Mouse (Mus musculus): Measurements from ENCODE around the gene Myo18b.

Myo18b gene

DNA sequence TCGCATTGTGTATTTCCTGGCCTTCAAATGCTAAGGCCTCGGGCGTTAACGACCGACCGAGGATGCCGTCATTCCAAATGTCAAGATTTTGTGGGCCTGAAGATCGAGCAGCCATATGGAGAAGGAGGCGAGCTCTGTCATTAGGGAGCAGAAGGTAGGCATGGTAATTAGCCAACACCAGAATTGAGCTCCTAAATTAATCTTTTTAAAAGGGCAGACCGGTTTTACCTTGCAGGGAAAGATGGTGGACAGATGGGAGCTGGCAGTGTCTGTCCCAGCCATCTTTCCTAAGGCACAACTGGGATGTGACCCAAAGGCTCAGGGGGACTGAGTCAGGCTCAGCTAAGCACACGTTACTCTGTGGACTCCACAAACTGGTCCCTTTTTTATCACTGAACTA is 151.6 kb downstream of the Myo18b start:
- DNase-seq: no peak

DNA sequence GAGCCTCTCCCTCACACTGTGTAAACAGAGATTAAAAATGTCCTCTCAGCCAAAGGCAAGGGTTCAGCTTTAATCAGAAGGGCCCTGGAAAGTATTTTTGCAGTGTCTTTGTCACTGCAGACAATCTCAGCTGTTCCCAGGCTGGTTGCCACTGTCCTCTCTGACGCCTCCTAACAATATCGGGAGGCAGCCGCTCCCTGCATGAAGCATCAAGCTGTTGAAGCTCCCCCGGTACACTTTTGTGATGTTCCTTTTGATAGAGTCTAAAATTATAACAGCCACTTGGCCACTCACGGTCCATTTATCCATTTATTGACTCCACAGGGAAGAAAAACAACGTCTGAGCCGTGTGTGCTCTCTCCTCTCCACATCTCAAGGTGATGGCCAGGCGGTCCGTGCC is 153.0 kb downstream of the Myo18b start:
- DNase-seq: no peak

DNA sequence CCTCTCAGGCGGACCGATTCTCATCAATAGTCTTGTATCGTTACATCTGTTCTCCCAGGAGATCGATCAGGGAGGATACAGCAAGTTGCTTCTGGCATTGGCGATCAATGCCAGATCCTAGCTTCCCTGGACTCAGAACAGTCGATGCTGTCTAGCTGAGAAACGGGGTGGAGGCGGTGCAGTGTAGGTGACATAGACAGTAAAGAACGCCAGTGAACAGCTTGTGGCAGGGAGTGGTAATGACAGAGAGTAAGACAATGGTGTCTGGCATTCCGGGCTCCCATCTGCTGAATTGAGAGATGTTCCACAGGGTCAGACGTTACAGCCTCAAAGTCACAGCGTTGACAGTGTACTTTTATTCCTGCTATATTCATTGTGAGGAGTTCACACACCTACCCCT is 155.5 kb downstream of the Myo18b start:
- DNase-seq: no peak

DNA sequence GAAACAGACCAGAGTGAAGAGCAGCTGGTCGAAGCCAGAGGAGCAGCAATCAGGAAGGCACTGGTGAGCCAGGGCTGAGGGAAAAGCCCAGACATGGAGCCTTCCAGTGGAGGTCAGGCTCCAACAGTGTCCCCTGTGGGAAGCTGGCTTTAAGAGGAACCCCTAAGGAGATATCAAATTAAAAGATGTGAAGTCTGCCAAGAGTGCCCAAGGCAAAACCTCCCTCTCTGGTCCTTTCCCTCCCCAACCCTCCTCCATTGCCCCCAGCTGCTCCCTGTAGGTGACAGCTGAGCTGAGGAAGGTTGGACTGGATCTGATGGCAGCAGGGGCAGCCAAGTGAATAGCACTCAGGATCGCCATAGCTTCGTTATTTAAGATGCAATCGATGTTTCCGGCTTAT is 161.1 kb downstream of the Myo18b start:
- no peak for DNase-seq

DNA sequence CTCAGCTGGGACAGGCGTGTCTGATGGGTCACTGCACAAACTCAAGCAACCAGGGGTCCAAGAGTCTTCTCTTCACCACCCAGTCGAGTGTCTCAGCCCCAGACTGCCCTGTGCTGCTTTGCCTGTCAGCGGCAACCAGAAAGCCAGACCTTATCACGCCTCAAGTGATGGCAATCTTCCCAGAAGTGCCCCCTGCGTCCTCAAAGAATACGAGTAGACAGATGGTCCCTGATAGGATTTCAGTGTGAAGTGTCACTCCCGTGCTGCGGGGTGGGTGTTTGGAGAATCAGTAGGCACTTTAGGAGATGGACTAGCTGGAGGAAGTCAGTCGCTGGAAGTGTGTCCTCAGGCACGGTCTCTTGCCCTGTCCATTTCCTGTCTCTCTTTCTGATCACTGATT is 165.6 kb downstream of the Myo18b start:
- no peak for DNase-seq

DNA sequence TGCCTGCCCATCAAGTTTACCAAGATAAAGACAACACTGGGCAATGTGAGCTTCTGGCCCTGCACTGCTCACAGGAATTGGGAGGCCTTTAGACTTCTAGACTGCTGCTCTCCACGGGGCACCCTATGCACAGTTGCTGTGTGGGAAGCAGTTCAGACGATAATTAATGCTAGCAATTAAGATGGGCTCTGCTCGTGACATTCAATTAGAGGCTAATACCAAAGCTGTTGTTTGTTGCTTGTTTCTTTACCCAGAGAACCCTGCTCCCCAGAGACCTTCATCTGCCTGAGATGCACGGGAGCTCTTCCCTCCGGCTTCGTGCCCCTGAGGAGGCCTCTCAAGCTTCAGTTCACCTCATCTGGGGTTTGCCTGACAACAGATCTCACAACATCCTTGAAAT is 167.7 kb downstream of the Myo18b start:
- no peak for DNase-seq

DNA sequence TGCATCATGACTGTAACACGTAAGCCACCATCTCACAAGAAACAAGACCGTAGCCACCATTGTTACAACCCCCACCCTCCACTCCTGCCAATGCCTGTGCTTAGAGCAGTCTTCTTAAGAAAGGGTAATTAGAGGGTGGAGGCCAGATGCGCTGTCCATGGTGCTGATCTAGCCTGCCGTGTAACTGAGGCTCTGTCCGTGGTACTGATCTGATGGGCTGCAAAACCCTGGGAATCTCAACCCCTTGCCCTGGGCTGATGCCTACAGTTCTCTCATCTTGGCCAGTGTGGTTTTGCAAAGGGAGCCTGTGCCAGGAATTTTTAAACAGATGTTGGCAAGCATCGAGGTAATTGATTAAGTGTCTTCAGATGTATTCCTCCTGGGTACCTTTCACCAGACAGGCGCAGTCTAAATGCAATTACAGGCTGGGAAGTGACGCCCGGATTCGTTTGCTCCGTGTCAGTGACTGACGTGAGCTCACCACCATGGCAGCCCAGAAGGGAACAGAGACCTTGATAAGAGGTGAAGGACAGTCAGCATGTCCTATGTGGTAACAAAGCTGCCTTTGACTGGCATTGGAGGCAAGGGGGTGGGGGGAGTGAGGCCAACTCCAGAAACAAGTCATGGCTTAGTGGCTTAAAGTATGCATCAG is 177.4 kb downstream of the Myo18b start:
- peak; percentile 75 to 85 for DNase-seq

DNA sequence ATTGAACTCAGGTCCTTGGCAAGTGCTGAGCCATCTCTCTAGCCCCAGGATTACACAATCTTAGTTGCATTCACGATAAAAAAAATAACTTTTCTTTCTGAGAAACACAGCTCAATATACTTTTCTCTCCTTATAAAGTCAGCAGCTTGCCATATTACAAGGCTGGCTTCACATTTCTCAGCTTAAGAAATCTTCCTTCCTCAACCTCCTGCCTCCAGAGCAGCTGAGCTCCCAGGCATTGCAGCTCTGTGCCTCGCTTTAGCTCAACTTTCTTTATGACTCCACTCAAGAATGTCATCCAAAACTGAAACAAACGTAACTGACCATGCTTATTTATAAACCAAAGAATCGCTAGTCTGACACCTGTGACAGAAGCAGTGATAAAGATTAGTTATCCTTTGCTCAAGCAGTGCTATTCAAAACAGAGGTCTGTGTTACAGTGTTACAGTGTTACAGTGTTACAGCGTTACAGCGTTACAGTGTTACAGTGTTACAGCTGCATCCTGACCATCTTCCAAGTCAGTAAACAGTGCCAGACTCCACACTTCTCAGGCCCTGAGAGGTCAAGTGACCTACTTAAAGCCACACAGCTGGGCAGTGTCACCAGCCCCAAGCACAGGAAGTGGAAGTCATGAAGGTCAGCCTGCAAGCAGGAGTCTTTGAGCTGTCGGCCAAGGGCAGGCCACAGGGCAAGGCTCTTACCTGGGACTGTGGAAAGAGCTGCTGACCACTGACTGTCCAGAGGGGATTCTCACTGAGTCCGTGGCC is 181.3 kb downstream of the Myo18b start:
- peak; percentile 15 to 75 for DNase-seq

DNA sequence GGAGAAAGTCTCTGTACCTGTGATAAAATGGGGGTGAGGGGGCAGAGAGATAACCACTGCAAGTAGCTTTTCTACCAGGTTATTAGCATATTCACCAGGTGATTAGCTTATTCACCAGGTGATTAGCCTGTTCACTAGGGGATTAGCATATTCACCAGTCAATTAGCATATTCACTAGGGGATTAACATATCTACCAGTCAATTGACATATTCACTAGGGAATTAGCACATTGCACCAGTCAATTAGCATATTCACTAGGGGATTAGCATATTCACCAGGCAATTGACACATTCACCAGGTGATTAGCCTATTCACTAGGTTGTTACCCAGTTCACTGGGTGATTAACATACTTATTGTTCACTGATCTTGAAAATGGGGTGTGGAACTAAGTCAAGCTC is 186.3 kb downstream of the Myo18b start:
- no peak for DNase-seq

DNA sequence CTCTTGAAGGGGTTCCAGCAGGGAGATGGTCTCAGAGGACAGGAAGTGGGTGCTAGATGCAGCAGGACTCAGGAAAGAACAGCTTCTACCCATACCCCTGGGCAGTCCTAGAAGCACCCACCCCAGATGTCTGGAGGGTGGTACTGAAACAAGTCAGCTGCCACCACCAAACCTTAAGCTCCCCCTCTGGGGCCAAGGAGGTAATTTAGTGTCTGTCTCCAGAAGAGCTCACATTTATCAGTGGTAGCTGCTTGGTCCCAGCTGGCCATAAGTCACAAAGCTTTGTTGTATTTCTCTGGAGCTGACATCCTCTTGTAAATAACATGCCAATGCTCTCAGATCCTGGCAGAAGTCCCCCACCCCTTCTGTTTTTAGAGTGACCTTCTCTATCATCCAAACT is 187.7 kb downstream of the Myo18b start:
- DNase-seq: peak; percentile 19 to 82

DNA sequence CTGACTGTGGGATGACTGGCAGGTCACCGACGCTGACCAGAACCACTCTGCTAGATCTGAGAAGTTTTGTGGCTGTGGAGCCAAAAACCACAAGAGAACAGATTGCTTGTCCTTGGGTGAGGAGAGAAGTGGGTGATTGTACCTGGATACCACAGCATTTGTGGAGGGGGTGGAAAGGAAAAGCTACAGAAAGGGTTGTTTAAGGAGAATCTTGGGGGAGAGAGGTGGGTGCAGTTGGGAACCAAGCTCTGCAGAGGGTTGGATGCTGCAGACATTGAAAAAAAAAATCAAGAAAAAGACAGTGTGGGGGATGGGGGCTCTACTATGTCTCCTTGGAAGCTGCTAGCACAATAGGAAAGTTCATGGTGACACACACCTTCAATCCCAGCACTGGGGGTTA is 188.7 kb downstream of the Myo18b start:
- DNase-seq: no peak

DNA sequence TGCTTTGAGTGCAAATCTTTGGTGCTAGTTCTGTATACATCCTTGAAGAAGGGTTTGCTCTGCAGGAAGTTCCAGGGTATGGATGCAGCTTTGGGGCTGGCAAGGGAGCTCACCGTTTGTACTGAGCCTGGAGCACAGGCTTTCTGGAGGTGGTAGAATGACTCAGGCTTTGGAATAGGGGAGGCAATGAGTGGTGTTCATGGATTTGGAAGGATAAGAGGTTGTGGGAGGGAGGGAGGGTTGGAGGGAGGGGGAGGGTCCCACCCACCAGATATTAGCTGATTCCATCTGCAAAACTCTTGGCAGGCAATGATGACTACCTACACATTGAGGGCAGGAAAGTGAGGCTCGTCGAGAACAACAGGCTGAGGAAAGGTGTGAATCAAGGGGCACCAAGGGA is 195.4 kb downstream of the Myo18b start:
- no peak for DNase-seq

DNA sequence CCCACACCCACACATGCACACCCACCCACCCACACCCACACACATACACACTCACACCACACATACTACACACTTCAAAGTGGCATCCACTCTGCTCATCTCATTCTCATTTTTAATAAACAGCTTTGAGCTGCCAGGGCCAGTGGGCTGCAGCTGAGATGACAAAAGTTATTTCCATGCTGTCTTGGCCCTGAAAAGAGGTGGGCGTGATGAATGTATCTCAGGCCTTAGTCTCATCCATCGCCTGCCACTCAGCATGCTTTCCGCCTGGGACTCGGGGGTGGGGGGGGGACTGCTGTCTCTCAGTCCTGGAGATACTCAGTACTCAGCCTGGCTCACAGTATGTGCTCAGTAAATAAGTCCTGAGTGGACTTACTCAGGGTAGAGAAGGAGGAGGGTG is 199.5 kb downstream of the Myo18b start:
- DNase-seq: peak in 1 of 2 experiments; percentile 44

DNA sequence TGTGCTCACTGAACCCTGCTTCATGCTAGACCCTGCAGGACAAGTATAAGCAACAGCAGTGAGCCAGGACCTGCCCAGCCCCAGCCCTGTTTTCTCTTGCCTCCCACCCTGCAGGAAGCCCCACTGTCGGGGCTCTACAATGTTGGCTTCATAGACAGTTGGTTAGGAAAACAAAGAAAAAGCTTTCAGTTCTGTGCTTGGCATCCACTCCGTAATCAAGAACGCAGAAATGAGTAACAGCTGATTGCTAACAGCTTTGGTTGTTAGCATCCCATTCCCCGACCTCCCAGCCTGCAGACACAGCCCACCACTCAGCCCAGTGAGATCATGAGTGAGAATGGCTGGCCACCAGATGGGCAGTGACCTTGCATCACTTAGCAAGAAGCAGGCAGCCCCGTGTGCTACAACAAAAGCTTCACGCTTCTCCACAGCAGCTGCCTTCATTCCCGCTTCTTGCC is 200.9 kb downstream of the Myo18b start:
- peak; percentile 23 to 84 for DNase-seq

DNA sequence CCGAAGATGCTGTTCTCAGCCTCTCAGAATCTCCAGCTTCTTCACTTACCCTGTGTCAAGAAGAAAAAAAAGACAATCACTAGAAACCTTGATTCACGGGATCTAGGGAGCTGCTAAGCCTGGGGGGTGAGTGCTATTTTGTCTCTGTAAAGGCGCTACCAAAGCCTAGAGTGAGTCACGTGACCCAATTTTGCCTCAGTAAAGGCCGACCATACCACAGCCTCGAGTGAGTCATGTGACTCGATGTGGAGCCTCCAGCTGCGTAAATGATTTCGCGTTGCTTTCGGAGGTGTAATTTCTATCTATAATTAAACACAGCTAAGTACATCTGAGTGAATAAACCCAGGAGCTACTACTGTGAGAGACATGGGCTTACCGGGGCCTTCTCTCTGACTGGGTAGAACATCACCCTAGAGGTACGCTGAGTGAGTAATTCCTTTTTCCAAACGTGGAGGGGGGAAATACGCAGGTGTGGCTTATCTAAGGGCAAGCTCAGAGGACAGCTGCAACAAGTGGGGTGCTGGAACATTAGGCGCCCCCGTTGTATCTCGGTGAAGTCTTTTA is 202.8 kb downstream of the Myo18b start:
- no peak for DNase-seq

DNA sequence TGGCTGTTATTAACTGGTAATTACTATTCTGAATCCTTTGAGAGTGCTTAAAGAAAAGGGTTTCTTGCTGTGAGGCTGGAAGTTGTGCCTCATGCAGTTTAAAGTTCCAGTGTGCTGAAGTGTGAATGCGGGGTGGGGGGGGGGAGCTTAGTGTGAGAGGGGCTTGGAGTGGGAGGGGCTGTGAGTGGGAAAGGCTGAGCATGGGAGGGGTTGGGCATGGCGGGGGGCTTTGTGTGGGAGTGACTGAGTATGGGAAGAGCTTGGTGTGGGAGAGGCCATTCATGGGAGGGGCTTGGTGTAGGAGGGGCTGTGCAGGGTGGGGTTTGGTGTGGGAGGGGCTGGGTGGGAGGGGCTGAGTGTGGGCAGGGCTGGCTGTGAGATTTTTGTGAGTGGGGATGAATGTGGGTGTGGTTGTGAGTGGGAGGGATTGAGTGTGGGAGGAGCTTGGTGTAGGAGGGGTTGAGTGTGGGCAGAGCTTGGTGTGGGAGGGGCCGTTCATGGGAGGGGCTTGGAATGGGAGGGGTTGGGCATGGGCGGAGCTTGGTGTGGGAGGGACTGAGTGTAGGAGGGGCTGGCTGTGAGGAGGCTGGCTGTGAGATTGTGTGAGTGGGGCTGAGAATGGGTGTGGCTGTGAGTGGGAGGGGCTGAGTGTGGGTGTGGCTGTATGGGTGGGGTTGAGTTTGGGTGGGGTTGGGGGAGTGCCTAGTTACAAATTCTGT is 208.9 kb downstream of the Myo18b start:
- DNase-seq: no peak

DNA sequence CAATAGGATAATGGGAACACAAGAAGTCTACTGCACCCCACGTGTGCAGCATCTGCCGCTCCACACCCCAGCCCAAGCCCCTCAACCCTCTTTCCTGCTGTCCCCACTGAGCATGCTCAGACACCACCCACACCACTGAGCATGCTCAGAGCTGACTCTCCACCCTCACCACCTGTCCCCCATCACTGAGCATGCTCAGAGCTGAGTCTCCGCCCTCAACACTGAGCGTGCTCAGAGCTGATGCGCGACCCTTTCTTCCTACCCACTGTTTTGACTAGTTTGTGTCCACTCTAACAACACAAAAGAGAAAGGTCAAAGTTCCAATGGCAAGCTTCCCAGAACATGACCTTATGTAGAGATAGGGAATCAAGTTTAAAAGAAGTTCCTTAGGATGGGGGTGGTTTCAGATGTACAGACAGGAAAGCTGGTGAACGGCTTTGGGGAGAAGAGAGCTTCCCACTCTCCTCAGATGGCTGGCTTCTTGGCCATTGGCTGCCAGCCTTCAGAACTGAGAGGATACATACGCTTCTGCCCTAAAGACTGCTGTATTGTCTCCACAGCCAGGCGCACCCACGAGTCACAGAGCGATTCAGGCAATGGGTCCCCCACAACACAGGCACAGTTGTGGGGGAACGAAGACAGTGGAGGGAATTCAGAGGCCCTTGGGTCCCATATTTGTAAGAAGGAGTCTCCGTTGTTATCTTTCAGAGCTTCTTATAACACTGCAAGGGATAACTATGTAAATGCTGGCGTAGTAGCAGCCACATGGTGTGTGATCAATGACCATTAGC is 209.7 kb downstream of the Myo18b start:
- DNase-seq: no peak

DNA sequence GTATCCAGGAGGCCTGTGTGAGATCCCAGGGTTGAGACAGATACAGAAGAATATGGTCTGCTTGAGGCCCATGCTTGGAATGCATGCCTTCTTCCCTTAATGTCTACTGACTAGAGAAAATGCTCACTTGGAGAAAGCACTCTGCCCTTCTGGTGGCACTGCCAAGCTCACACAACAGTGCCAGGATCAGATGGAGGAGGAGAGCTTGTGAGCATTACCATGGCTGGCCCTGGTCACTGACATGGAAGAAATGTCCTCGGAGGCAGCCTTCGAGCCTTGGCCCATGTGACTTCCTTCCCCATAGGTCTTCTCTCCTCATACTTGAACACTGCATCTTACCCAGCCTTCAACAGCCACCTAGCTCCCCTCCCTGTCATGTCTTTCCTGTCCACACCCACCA is 216.9 kb downstream of the Myo18b start:
- DNase-seq: no peak

DNA sequence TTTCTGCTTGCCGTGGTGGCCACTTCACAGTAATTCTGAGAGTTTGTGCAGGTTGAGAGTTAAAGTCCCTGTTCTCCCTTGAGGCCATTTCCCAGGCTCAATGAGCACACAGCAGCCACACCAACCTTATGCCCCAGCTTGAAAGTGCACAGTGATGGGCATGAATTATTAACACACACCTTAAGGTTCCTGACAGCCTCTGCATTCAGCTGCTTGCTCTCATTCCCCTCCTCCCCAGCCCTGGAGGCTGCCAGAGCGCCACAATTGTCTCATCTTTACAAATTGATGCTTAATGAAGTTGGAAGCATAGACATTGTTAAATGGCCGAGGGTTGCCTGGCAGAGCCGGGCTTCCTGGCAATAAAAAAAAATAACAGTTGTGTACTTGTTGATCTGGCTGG is 218.0 kb downstream of the Myo18b start:
- no peak for DNase-seq

DNA sequence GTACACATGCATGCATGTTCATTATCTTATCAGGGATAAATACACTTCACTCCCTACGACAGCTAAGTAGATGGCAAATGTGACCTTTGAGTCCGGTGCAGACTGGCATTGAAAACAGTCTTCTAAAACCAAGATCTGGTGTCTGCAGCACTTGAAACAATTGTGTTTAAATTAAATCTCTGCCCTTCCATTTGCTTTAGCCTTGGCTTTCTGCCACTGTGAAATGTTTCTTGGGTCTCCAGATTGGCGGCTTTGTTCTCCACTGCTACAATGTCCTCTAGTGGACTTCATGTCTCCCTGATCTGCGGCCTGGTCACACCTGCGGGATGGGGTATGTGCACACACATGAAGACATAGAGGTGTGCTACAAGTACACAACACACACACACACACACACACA is 221.4 kb downstream of the Myo18b start:
- DNase-seq: no peak

DNA sequence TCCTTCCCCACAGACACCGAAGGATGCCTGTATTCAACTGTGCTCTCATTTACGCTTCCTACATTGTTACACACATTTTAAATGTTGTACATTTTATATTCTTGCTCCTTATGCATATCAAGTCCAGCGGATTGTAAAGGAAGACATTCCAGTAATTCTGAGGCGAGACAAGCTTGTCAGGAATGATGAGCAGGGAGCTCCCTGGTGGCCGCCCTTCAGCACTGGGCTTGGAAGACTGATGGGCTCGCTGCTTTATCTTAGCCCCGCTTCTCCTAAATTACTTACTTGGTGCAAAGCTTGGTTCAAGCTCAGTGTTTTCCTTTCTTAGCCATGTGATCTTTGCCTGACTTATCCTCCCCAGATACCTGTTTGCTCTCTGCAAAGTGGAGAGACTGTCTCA is 223.7 kb downstream of the Myo18b start:
- no peak for DNase-seq

DNA sequence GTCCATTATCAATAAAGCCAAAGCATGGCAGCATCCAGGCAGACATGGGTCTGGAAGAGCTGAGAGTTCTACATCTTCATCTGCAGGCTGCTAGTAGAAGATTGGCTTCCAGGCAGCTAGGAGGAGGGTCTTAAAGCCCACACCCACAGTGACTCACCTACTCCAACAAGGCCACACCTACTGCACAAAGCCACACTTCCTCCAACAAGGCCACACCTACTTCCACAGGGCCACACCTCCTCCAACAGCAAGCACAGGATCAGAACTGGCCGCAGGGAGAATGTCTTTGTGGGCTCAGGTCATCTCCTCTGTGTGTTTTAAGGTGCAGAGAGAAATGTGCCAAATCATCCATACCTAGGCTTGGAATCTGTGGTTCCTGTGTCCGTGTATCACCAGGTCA is 224.2 kb downstream of the Myo18b start:
- DNase-seq: no peak

DNA sequence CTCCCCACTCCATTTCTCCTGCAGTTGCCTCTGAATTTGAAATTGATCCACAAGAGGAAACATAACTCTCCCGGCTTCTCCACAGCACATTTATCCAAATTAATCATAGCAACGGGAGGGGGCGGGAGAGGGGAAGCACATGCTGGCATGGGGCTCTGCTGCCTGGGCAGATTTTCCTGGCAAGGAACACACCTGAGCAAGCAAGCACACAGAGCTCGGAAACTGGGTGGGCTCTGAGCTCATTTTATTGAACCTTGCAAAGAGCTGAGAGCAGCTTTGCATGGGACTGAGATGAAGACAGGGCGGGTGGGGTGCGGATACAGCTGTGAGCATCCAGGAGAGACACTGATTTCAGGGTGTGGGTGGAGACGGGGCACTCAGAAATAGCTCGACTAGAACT is 229.0 kb downstream of the Myo18b start:
- DNase-seq: no peak
